Mouse (Mus musculus): ENCODE data around the gene Lrmda. TPM values are rescaled to one million over a fixed set of nuclear protein-coding genes. Genes with fewer than 3 reads are reported as not detected.

Lrmda gene
- polyA plus RNA-seq, 1 experiment from 2014 or later: 0.94 TPM

DNA sequence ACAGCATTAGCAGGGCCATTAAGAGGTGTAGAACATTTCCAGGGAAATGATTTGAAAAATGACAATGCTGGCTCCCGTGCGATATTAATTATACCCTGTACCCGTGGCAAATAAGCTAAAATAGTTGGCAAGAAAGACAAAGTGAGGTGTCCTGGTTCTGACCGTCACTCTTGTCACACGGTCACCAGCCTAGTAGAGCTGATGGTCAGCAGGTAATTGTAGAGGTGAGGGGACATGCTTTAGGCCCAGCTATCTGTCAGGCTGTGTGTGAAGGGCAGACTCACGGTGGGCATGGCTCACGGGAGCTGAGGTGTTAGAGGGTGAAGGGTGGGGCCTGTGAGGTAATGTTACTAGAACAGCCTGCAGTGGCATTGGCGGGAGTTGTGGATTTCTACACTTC lies 134.6 kb downstream of the Lrmda start:
- ATAC-seq (ENCODE audit: insufficient read depth, low FRiP score): no peak
- H3K4me3 ChIP-seq (replicated peaks; ENCODE audit: low read length): no peak overlapping the region
- H3K36me3 ChIP-seq (ENCODE audit: control insufficient read depth, insufficient read depth, low read length): no peaks in the 10 kb centered on the region
- H3K4me1 ChIP-seq (ENCODE audit: control insufficient read depth, insufficient read depth, low read length): peaks cover 17% of the 10 kb centered on the region; the same call in 1 of the 2 replicates
- 57% methylated on average over 8 of the region's 8 CpGs for WGBS
- H3K27ac ChIP-seq (ENCODE audit: low read length): no peak overlapping the region
- H3K9me3 ChIP-seq (replicated peaks; ENCODE audit: control insufficient read depth, low read length): no peaks in the 10 kb centered on the region
- no peaks in the 10 kb centered on the region for H3K27me3 ChIP-seq (ENCODE audit: control insufficient read depth, insufficient read depth, low read length)
- H3K9ac ChIP-seq (ENCODE audit: low read length): no peak overlapping the region
- H3K4me2 ChIP-seq (ENCODE audit: low read depth, low read length): no peak overlapping the region

DNA sequence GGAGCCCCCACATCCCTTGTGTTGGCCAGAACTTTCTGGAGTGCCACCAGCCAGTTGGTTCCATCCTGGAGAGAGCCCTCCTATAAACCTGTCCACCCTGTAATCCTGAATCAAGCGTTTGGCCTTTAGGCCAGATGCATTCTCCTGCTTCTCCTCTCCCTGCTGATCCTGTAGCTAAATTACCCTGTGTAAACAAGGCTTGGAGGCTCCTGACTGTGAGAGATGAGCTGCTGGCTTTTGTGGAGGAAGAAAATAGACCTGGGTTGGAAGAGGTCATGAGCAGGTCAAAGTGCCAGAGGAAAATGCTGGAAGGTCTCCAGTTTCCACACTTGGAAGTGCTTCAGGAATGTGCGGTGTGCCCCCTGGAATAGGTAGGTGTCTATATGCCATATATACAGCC lies 135.5 kb downstream of the Lrmda start:
- Histone ChIP-seq H3K4me2 (ENCODE audit: low read depth, low read length) (no peak overlapping the region), H3K9me3 (replicated peaks; ENCODE audit: control insufficient read depth, low read length) (no peaks in the 10 kb centered on the region), H3K4me3 (replicated peaks; ENCODE audit: low read length) (no peak overlapping the region), H3K27me3 (ENCODE audit: control insufficient read depth, insufficient read depth, low read length) (no peaks in the 10 kb centered on the region), H3K27ac (ENCODE audit: low read length) (no peak overlapping the region), H3K36me3 (ENCODE audit: control insufficient read depth, insufficient read depth, low read length) (no peaks in the 10 kb centered on the region), H3K9ac (ENCODE audit: low read length) (no peak overlapping the region), H3K4me1 (ENCODE audit: control insufficient read depth, insufficient read depth, low read length) (peaks cover 17% of the 10 kb centered on the region; the same call in 1 of the 2 replicates)
- no peak for ATAC-seq (ENCODE audit: insufficient read depth, low FRiP score)
- WGBS: 34% methylated on average over 2 of the region's 2 CpGs

DNA sequence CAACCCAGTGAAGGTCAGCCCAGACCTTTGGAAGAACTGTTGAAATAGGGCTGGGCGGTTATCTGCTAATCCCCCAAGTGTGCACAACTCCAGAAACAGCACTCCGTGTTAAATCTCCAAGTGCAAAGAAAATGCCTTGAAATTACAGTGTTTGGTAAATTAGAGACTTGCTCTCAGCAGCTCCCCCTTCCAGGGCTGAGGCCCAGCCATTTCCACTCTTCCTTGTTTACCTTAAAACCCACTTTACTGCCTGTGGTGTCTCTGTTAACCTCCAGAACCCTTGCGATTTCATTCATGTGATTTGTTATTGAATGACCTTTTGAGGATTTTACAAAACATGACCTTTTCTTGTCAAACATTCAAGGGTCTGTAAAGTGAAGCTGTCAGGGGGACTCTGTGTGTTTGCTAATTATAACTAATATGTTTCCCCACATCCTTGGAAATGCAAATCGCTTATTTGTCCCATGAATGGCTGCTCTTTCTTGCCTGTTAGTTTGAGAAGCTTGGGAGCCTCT lies 136.1 kb downstream of the Lrmda start:
- WGBS: 36% methylated on average over 4 of the region's 4 CpGs
- ATAC-seq (ENCODE audit: insufficient read depth, low FRiP score): no peak
- no peaks in the 10 kb centered on the region for H3K36me3 ChIP-seq (ENCODE audit: control insufficient read depth, insufficient read depth, low read length)
- H3K9me3 ChIP-seq (replicated peaks; ENCODE audit: control insufficient read depth, low read length): no peaks in the 10 kb centered on the region
- no peak overlapping the region for H3K27ac ChIP-seq (ENCODE audit: low read length)
- H3K4me1 ChIP-seq (ENCODE audit: control insufficient read depth, insufficient read depth, low read length): peaks cover 17% of the 10 kb centered on the region; the same call in 1 of the 2 replicates
- H3K9ac ChIP-seq (ENCODE audit: low read length): no peak overlapping the region
- no peak overlapping the region for H3K4me2 ChIP-seq (ENCODE audit: low read depth, low read length)
- H3K4me3 ChIP-seq (replicated peaks; ENCODE audit: low read length): no peak overlapping the region
- no peaks in the 10 kb centered on the region for H3K27me3 ChIP-seq (ENCODE audit: control insufficient read depth, insufficient read depth, low read length)

DNA sequence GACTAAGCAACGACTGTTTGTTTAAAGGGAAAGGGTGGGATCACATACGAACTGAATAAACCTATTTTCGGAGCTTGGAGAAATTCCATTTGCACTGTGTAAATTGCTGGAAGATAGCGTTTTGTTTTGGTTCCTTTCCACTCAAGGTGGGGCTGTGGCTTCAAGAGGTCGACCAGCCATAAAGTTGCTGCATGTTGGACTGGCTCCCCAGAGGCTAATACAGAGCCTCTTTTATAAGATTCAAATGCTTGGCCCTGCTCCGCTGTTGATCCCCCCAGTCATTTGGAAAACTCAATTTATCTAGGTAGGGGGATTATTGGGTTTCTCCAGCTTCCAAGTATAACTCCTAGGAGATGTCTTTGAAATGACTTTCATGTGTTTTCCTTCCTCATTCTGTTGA lies 137.5 kb downstream of the Lrmda start:
- ATAC-seq (ENCODE audit: insufficient read depth, low FRiP score): no peak
- Histone ChIP-seq H3K4me1 (ENCODE audit: control insufficient read depth, insufficient read depth, low read length) (peaks cover 20% of the 10 kb centered on the region; the same call in 1 of the 2 replicates), H3K4me2 (ENCODE audit: low read depth, low read length) (no peak overlapping the region), H3K27ac (ENCODE audit: low read length) (no peak overlapping the region), H3K36me3 (ENCODE audit: control insufficient read depth, insufficient read depth, low read length) (no peaks in the 10 kb centered on the region), H3K4me3 (replicated peaks; ENCODE audit: low read length) (no peak overlapping the region), H3K9me3 (replicated peaks; ENCODE audit: control insufficient read depth, low read length) (no peaks in the 10 kb centered on the region), H3K27me3 (ENCODE audit: control insufficient read depth, insufficient read depth, low read length) (no peaks in the 10 kb centered on the region), H3K9ac (ENCODE audit: low read length) (no peak overlapping the region)
- 29% methylated on average over 6 of the region's 6 CpGs for WGBS

DNA sequence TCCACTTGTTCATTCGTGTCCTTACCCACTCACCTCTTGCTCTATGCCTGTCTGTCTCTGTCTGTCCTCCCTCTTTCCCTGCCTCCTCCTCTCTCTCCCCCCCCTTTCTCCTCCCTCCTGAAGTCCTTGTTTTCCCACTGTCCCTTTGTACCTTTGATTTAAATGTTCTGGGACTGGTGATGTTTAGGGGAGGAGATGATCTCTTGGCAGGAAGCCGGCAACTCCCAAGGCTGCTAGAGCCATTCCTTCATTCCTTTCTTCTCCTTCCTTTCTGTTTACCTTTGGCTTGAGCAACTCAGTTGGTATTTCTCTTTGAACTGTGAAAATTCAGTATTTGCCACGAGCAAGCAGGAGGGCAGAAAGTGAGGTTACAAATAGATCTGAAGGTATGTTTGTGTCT lies 141.9 kb downstream of the Lrmda start:
- WGBS: 29% methylated on average over 3 of the region's 3 CpGs
- Histone ChIP-seq H3K27me3 (ENCODE audit: control insufficient read depth, insufficient read depth, low read length) (no peaks in the 10 kb centered on the region), H3K36me3 (ENCODE audit: control insufficient read depth, insufficient read depth, low read length) (no peaks in the 10 kb centered on the region), H3K4me2 (ENCODE audit: low read depth, low read length) (no peak overlapping the region), H3K27ac (ENCODE audit: low read length) (no peak overlapping the region), H3K4me1 (ENCODE audit: control insufficient read depth, insufficient read depth, low read length) (peaks cover 9% of the 10 kb centered on the region; the same call in 1 of the 2 replicates), H3K9me3 (replicated peaks; ENCODE audit: control insufficient read depth, low read length) (no peaks in the 10 kb centered on the region), H3K4me3 (replicated peaks; ENCODE audit: low read length) (no peak overlapping the region), H3K9ac (ENCODE audit: low read length) (no peak overlapping the region)
- ATAC-seq (ENCODE audit: insufficient read depth, low FRiP score): no peak

DNA sequence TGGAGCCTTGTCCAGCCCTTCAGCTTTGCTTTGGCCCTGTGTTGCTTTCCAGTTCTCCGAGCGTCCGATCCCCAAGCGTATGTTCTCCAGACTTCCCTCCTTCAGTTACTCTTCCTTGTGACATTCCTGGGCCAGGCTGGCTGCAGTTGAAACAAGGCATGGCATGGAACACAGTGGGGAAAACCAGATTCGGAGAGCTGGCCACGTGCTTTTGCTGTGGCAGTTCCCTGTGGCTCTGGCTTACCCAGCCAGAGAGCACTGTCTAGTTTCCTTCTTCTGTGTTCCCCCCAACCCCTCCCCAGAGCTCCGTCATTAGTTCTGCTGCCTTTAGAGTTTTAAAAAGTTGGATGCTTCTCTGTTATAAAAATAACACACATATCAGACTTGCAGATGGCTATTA lies 147.8 kb downstream of the Lrmda start:
- Histone ChIP-seq H3K4me3 (replicated peaks; ENCODE audit: low read length) (no peak overlapping the region), H3K36me3 (ENCODE audit: control insufficient read depth, insufficient read depth, low read length) (no peaks in the 10 kb centered on the region), H3K4me2 (ENCODE audit: low read depth, low read length) (no peak overlapping the region), H3K9ac (ENCODE audit: low read length) (no peak overlapping the region; the same call in 1 of the 2 replicates), H3K9me3 (replicated peaks; ENCODE audit: control insufficient read depth, low read length) (no peaks in the 10 kb centered on the region), H3K27ac (ENCODE audit: low read length) (no peak overlapping the region), H3K27me3 (ENCODE audit: control insufficient read depth, insufficient read depth, low read length) (no peaks in the 10 kb centered on the region), H3K4me1 (ENCODE audit: control insufficient read depth, insufficient read depth, low read length) (peaks cover 13% of the 10 kb centered on the region)
- WGBS: 55% methylated on average over 7 of the region's 7 CpGs
- ATAC-seq (ENCODE audit: insufficient read depth, low FRiP score): no peak

DNA sequence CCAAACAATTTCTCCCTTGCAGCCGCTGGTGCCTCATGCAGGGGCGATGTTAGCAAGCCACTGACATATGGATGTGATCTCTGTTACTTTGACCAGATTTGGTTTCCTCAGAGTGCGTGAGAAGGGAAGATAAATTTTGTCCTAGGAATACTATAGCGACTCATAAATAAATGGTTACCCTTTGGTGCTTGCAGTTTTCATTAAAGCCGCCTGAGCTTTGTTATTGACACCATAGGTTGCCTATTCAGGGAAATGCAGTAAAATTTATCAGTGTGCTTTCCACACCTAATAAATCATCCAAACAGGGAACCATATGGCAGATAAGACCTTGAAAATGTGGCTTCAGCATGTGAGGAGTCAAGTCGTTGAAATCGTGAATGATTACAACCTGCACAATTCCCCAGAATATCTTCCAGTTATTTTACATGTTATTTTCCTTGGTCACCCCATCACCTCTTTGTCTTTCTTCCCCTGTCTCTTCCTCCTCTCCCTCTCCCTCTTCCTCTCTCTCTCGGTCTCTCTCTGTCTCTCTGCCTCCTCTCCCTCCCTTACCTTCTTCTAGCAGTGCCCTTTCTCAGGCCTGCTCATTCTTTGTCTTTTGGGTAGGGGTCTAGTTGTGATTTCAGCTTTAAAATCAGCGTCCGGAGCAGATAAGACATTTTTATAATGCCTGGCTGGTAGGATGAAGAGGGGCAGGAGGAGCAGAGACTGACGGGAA lies 148.7 kb downstream of the Lrmda start:
- H3K27me3 ChIP-seq (ENCODE audit: control insufficient read depth, insufficient read depth, low read length): no peaks in the 10 kb centered on the region
- H3K27ac ChIP-seq (ENCODE audit: low read length): no peak overlapping the region
- no peaks in the 10 kb centered on the region for H3K9me3 ChIP-seq (replicated peaks; ENCODE audit: control insufficient read depth, low read length)
- H3K36me3 ChIP-seq (ENCODE audit: control insufficient read depth, insufficient read depth, low read length): no peaks in the 10 kb centered on the region
- H3K9ac ChIP-seq (ENCODE audit: low read length): no peak overlapping the region
- H3K4me2 ChIP-seq (ENCODE audit: low read depth, low read length): no peak overlapping the region
- H3K4me1 ChIP-seq (ENCODE audit: control insufficient read depth, insufficient read depth, low read length): peaks cover 13% of the 10 kb centered on the region
- H3K4me3 ChIP-seq (replicated peaks; ENCODE audit: low read length): no peak overlapping the region
- WGBS: 35% methylated on average over 11 of the region's 11 CpGs
- no peak for ATAC-seq (ENCODE audit: insufficient read depth, low FRiP score)

DNA sequence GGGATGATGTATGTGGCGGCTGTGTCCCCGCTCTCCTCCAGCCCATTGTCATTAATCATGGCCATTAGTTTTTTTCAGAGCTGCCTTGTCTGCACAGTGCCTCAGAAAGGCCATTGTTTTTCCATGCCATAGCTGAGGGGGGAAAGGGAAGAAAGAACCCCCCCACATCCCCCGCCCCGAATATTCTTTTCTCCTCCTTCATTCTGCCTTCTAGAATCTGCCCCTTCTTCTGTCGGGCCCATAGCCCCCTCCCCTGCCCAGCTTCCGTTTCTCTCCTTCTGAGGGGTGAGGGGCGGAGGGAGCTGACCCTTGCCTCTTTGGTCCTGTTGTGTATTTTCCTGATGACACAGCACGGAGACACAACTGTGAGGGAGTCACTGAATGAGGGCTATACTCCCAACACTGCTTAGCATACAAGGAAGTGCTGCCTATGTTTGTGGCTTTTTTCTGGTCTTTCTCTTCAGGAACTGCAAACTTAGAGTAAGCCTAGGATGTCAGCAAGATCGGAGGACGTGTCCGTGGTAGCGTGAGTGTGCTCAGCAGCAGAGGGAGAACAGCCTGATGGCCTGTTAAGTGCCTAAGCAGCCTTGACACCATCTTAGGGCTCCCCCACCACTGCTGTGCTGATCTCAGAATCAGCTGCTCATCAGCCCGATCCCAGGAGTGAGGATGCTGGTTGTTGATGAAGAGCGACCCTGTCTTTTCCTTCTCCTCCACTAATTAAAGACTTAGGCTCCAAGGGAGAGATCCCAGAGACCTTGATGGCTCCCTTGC lies 149.5 kb downstream of the Lrmda start:
- no peaks in the 10 kb centered on the region for H3K27me3 ChIP-seq (ENCODE audit: control insufficient read depth, insufficient read depth, low read length)
- ATAC-seq (ENCODE audit: insufficient read depth, low FRiP score): no peak
- no peaks in the 10 kb centered on the region for H3K9me3 ChIP-seq (replicated peaks; ENCODE audit: control insufficient read depth, low read length)
- H3K4me1 ChIP-seq (ENCODE audit: control insufficient read depth, insufficient read depth, low read length): peaks cover 13% of the 10 kb centered on the region
- H3K36me3 ChIP-seq (ENCODE audit: control insufficient read depth, insufficient read depth, low read length): no peaks in the 10 kb centered on the region
- no peak overlapping the region for H3K4me3 ChIP-seq (replicated peaks; ENCODE audit: low read length)
- H3K4me2 ChIP-seq (ENCODE audit: low read depth, low read length): no peak overlapping the region
- WGBS: 39% methylated on average over 14 of the region's 14 CpGs
- no peak overlapping the region for H3K9ac ChIP-seq (ENCODE audit: low read length)
- no peak overlapping the region for H3K27ac ChIP-seq (ENCODE audit: low read length)

DNA sequence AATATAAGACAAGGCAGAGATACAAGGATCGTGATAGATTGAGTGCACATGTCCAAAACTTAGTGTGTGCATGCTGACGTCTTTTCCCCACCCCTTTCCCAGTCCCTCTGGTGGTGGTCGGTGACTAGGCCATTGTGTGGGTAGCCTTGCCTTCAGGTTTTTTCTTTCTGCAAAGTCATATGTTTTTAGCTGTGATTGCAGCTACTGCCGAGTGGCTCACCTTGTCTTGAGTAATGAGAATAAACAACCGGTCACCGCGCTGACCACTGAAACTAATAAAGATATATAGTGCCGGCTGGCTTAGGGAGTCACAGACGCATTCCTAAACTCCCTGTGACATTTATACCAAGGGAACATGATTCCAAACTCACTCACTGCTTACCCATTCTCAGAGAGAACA lies 155.2 kb downstream of the Lrmda start:
- Histone ChIP-seq H3K9ac (ENCODE audit: low read length) (no peak overlapping the region), H3K27ac (ENCODE audit: low read length) (no peak overlapping the region), H3K9me3 (replicated peaks; ENCODE audit: control insufficient read depth, low read length) (no peaks in the 10 kb centered on the region), H3K4me3 (replicated peaks; ENCODE audit: low read length) (no peak overlapping the region), H3K4me2 (ENCODE audit: low read depth, low read length) (no peak overlapping the region), H3K36me3 (ENCODE audit: control insufficient read depth, insufficient read depth, low read length) (no peaks in the 10 kb centered on the region), H3K27me3 (ENCODE audit: control insufficient read depth, insufficient read depth, low read length) (no peaks in the 10 kb centered on the region), H3K4me1 (ENCODE audit: control insufficient read depth, insufficient read depth, low read length) (no peaks in the 10 kb centered on the region)
- no peak for ATAC-seq (ENCODE audit: insufficient read depth, low FRiP score)
- WGBS: 46% methylated on average over 9 of the region's 9 CpGs
